Mouse (Mus musculus) thymus, adult 2 months (tissue): ENCODE data around the gene Gpi1.

Source experiments
- CTCF ChIP-seq: fragments of 200-500 bp; IDR thresholded peaks from 2 replicates; pipeline ENCODE4 v1.5.1; 2012; ENCODE audit warnings: mild to moderate bottlenecking, control low read depth, low read length, moderate library complexity, borderline replicate concordance; ENCODE audit not compliant: control insufficient read depth, poor library complexity, insufficient read depth; ENCODE audit errors: extremely low read depth
- POLR2A ChIP-seq: fragments of 200-500 bp; IDR thresholded peaks from 2 replicates; pipeline ENCODE4 v1.6.1; 2012; ENCODE audit warnings: mild to moderate bottlenecking, low read length, control low read depth, moderate library complexity; ENCODE audit not compliant: control insufficient read depth, poor library complexity, insufficient read depth; ENCODE audit errors: extremely low read depth

- TF ChIP-seq POLR2A (no peak), CTCF (no peak)
Measured at GRCm38 (mm10) chr7:34159167-34159566, 71.0 kb downstream of the Gpi1 start.
